Mouse (Mus musculus): ENCODE data around the gene Shld1. TPM values are rescaled to one million over a fixed set of nuclear protein-coding genes. Genes with fewer than 3 reads are reported as not detected.

Shld1 gene
- polyA plus RNA-seq, 1 experiment from 2014 or later: 16.1 TPM

DNA sequence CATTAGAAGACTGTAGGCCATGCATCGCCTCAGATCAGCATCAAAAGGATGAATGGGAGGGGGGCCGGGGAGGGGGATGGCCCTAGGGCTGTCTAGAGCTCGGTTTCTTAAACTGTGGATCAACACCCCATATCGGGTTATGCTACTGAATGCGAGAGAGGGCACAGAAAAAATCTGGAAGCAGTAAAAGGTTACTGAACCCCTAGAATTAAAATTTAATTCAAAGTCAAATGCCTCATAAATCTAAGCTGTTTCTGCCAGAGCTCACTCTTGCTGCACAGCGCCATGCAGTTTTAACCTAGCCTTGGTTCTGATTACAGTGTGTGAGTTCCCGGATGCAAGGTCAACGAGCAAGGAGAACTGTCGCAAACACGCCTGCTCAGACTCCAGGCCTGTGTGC, 34.3 kb upstream of the Shld1 start:
- 18% methylated on average over 10 of the region's 10 CpGs for WGBS
- no peaks in the 10 kb centered on the region for H3K4me1 ChIP-seq (ENCODE audit: control insufficient read depth, insufficient read depth, low read length)
- H3K9ac ChIP-seq (ENCODE audit: low read depth, low read length): no peak overlapping the region
- ATAC-seq (ENCODE audit: low read depth) (peak; percentile 89), DNase-seq (ENCODE audit: low spot score) (peak; percentile 72)
- no peaks in the 10 kb centered on the region for H3K9me3 ChIP-seq (ENCODE audit: control insufficient read depth, low read length)
- no peak overlapping the region for H3K4me3 ChIP-seq (ENCODE audit: low read depth, low read length)
- H3K4me2 ChIP-seq (ENCODE audit: low read depth, low read length): no peak overlapping the region
- H3K27me3 ChIP-seq (replicated peaks; ENCODE audit: control insufficient read depth, insufficient read depth, low read length): no peaks in the 10 kb centered on the region
- H3K27ac ChIP-seq (replicated peaks; ENCODE audit: low read depth, low read length): no peak overlapping the region; the same call in 1 of the 2 replicates
- no peaks in the 10 kb centered on the region for H3K36me3 ChIP-seq (ENCODE audit: control insufficient read depth, insufficient read depth, low read length)

DNA sequence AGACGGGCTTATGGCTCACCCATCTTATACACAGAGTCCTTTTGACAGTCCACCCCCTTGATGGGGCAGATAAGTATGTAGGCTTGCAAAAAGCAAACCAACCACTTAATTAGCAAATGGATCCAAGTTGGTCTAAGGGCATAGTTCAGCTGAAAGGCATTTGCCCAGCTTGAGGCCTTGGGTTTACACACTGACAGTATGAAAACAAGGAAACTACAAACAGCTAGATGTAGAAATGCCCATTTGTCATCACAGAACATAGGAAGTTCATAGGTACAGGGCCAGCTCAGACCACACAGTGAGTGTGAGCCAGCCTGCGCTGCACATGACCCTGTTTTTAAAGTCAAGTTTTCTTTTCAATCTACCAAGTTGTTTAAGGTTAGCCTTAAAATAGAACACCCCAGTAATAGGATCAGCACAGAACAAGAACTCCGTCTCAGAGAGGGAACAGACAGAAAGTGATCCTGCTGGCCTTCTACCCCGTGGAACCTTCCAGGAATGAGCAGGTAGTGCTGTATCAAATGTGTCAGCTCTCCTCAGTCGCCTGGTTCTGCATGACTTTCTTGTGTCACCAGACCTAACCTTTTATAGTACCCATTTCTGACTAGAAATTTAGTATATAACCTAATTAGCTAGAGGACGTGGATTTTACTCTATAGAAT, 31.8 kb upstream of the Shld1 start:
- no peaks in the 10 kb centered on the region for H3K4me1 ChIP-seq (ENCODE audit: control insufficient read depth, insufficient read depth, low read length)
- WGBS: 75% methylated on average over 6 of the region's 6 CpGs
- H3K9ac ChIP-seq (ENCODE audit: low read depth, low read length): no peak overlapping the region
- DNase-seq (ENCODE audit: low spot score) (no peak), ATAC-seq (ENCODE audit: low read depth) (no peak)
- no peaks in the 10 kb centered on the region for H3K9me3 ChIP-seq (ENCODE audit: control insufficient read depth, low read length)
- H3K27me3 ChIP-seq (replicated peaks; ENCODE audit: control insufficient read depth, insufficient read depth, low read length): no peaks in the 10 kb centered on the region
- no peak overlapping the region for H3K4me3 ChIP-seq (ENCODE audit: low read depth, low read length)
- no peak overlapping the region for H3K4me2 ChIP-seq (ENCODE audit: low read depth, low read length)
- H3K36me3 ChIP-seq (ENCODE audit: control insufficient read depth, insufficient read depth, low read length): no peaks in the 10 kb centered on the region
- H3K27ac ChIP-seq (replicated peaks; ENCODE audit: low read depth, low read length): no peak overlapping the region

DNA sequence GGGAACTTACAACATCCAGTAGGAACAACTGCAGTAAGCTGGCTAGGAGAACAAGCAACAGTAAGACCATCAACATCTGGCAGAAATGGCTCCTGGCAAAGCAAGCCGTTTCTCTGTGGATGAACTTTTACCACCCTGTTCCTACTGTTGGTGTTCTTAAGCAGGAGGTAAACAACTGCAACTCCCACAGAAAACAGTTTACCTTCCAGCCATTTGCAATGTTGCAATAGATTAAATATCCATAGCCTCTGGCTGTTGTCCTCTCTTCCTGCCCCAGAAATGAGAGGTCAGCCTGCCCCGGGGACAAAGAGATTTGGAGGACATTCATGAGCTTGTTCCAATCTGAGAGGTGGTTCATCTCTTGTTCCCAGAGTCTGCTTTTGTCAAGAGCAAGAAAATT, 29.5 kb upstream of the Shld1 start:
- WGBS: 41% methylated on average over 2 of the region's 2 CpGs

DNA sequence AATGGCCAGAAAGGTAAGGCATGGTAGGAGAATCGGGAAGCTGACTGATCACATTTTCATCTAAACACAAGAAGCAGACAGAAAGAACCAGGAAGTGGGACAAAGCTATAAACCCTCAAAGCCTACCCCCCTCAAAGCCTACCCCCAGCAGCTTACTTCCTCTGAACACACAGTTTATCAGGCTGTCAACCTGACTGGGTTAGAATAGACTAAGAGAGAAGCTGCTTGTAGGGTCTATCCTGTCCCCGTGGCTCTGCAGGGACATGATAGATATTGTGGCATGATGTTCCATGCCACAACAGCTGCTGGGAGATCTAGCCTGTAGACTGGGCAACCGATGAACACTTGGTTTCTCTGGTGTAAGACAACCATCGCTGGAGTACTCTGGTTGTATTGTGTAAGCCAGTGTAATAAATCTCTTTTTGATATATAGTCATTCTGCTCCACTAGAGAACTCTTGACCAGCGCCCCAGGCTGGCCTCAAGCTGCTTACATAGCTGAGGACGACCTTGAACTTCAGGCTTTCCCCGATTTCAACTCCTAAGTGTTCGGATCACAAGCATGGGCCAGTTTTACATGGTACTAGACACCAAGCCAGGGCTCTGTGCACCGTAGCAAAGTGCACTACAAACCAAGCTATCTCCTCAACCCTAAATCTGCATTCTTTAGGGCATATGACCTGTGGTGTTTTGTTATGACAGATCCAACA, 28.2 kb upstream of the Shld1 start:
- ATAC-seq (ENCODE audit: low read depth) (no peak), DNase-seq (ENCODE audit: low spot score) (no peak)
- Histone ChIP-seq H3K9ac (ENCODE audit: low read depth, low read length) (no peak overlapping the region), H3K9me3 (ENCODE audit: control insufficient read depth, low read length) (no peaks in the 10 kb centered on the region), H3K4me2 (ENCODE audit: low read depth, low read length) (no peak overlapping the region), H3K27me3 (replicated peaks; ENCODE audit: control insufficient read depth, insufficient read depth, low read length) (no peaks in the 10 kb centered on the region), H3K4me1 (ENCODE audit: control insufficient read depth, insufficient read depth, low read length) (no peaks in the 10 kb centered on the region), H3K27ac (replicated peaks; ENCODE audit: low read depth, low read length) (no peak overlapping the region), H3K4me3 (ENCODE audit: low read depth, low read length) (no peak overlapping the region), H3K36me3 (ENCODE audit: control insufficient read depth, insufficient read depth, low read length) (no peaks in the 10 kb centered on the region)
- WGBS: 92% methylated on average over 9 of the region's 9 CpGs

More for the DNA sequence above, 29.5 kb upstream of the Shld1 start:
- H3K36me3 ChIP-seq (ENCODE audit: control insufficient read depth, insufficient read depth, low read length): no peaks in the 10 kb centered on the region
- H3K27me3 ChIP-seq (replicated peaks; ENCODE audit: control insufficient read depth, insufficient read depth, low read length): no peaks in the 10 kb centered on the region
- H3K9me3 ChIP-seq (ENCODE audit: control insufficient read depth, low read length): no peaks in the 10 kb centered on the region
- no peak for ATAC-seq (ENCODE audit: low read depth)
- H3K27ac ChIP-seq (replicated peaks; ENCODE audit: low read depth, low read length): no peak overlapping the region
- no peak overlapping the region for H3K9ac ChIP-seq (ENCODE audit: low read depth, low read length)
- no peaks in the 10 kb centered on the region for H3K4me1 ChIP-seq (ENCODE audit: control insufficient read depth, insufficient read depth, low read length)
- DNase-seq (ENCODE audit: low spot score): no peak
- no peak overlapping the region for H3K4me3 ChIP-seq (ENCODE audit: low read depth, low read length)
- no peak overlapping the region for H3K4me2 ChIP-seq (ENCODE audit: low read depth, low read length)

DNA sequence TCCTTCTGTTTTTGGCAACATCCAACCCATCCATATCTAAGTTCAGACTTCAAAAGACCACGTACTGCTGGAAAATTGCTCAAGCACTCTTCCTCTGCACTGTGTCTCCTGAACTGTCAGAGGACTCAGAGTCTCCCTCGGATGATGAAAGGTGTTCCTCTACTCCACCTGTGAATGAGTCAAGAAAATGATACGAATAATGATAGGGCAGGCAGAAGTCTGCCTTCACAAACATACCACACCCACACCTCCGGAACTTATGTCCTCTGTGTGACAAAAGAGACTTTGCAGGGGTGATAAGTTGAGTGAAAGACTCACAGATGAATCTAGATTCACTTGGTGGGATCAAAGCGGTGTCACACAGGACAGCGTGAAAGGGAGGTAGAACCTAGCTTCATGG, 17.6 kb upstream of the Shld1 start:
- 78% methylated on average over 6 of the region's 6 CpGs for WGBS
- Histone ChIP-seq H3K4me1 (ENCODE audit: control insufficient read depth, insufficient read depth, low read length) (no peaks in the 10 kb centered on the region), H3K36me3 (ENCODE audit: control insufficient read depth, insufficient read depth, low read length) (no peaks in the 10 kb centered on the region), H3K4me2 (ENCODE audit: low read depth, low read length) (no peak overlapping the region), H3K4me3 (ENCODE audit: low read depth, low read length) (no peak overlapping the region), H3K27ac (replicated peaks; ENCODE audit: low read depth, low read length) (no peak overlapping the region), H3K9me3 (ENCODE audit: control insufficient read depth, low read length) (no peaks in the 10 kb centered on the region), H3K9ac (ENCODE audit: low read depth, low read length) (no peak overlapping the region), H3K27me3 (replicated peaks; ENCODE audit: control insufficient read depth, insufficient read depth, low read length) (no peaks in the 10 kb centered on the region)
- DNase-seq (ENCODE audit: low spot score) (no peak), ATAC-seq (ENCODE audit: low read depth) (no peak)

GRCm38 (mm10) chr2:132670290-132670689, 16.4 kb upstream of the Shld1 start:
- Histone ChIP-seq H3K27me3 (replicated peaks; ENCODE audit: control insufficient read depth, insufficient read depth, low read length) (no peaks in the 10 kb centered on the region), H3K4me2 (ENCODE audit: low read depth, low read length) (no peak overlapping the region), H3K4me1 (ENCODE audit: control insufficient read depth, insufficient read depth, low read length) (no peaks in the 10 kb centered on the region), H3K9me3 (ENCODE audit: control insufficient read depth, low read length) (no peaks in the 10 kb centered on the region), H3K4me3 (ENCODE audit: low read depth, low read length) (no peak overlapping the region), H3K36me3 (ENCODE audit: control insufficient read depth, insufficient read depth, low read length) (no peaks in the 10 kb centered on the region), H3K9ac (ENCODE audit: low read depth, low read length) (no peak overlapping the region), H3K27ac (replicated peaks; ENCODE audit: low read depth, low read length) (no peak overlapping the region)
- WGBS: 76% methylated on average over 4 of the region's 4 CpGs
- DNase-seq (ENCODE audit: low spot score) (no peak), ATAC-seq (ENCODE audit: low read depth) (no peak)

GRCm38 (mm10) chr2:132672121-132672520, 14.6 kb upstream of the Shld1 start:
- H3K4me2 ChIP-seq (ENCODE audit: low read depth, low read length): no peak overlapping the region
- no peaks in the 10 kb centered on the region for H3K36me3 ChIP-seq (ENCODE audit: control insufficient read depth, insufficient read depth, low read length)
- no peaks in the 10 kb centered on the region for H3K27me3 ChIP-seq (replicated peaks; ENCODE audit: control insufficient read depth, insufficient read depth, low read length)
- no peak overlapping the region for H3K27ac ChIP-seq (replicated peaks; ENCODE audit: low read depth, low read length)
- no peaks in the 10 kb centered on the region for H3K9me3 ChIP-seq (ENCODE audit: control insufficient read depth, low read length)
- no peak overlapping the region for H3K4me3 ChIP-seq (ENCODE audit: low read depth, low read length)
- DNase-seq (ENCODE audit: low spot score): no peak
- H3K9ac ChIP-seq (ENCODE audit: low read depth, low read length): no peak overlapping the region
- H3K4me1 ChIP-seq (ENCODE audit: control insufficient read depth, insufficient read depth, low read length): no peaks in the 10 kb centered on the region
- ATAC-seq (ENCODE audit: low read depth): no peak
- 90% methylated on average over 3 of the region's 3 CpGs for WGBS

DNA sequence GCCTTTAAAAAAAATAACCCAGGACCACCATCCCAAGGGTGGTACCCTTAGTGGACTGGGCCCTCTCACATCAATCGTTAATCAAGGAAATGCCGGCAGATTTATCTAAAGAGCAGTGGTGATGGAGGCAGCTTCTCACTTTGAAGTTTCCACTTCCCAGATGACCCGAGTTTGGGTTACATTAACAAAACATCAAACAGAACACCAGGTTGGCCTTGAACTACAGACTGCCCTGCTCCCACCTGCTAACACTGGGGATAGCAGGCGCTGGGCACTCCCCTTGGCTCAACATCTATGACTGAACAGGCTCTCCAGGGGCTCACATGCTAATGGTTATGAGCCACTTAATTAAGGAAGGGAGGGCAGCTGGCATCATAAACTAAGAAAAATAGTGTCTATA, 10.6 kb upstream of the Shld1 start:
- Histone ChIP-seq H3K9ac (ENCODE audit: low read depth, low read length) (no peak overlapping the region), H3K27me3 (replicated peaks; ENCODE audit: control insufficient read depth, insufficient read depth, low read length) (no peaks in the 10 kb centered on the region), H3K4me1 (ENCODE audit: control insufficient read depth, insufficient read depth, low read length) (no peaks in the 10 kb centered on the region), H3K9me3 (ENCODE audit: control insufficient read depth, low read length) (peaks cover 4% of the 10 kb centered on the region; the same call in 1 of the 2 replicates), H3K4me2 (ENCODE audit: low read depth, low read length) (no peak overlapping the region), H3K36me3 (ENCODE audit: control insufficient read depth, insufficient read depth, low read length) (no peaks in the 10 kb centered on the region), H3K27ac (replicated peaks; ENCODE audit: low read depth, low read length) (no peak overlapping the region), H3K4me3 (ENCODE audit: low read depth, low read length) (no peak overlapping the region)
- WGBS: 65% methylated on average over 4 of the region's 4 CpGs
- no peak for DNase-seq (ENCODE audit: low spot score)
- ATAC-seq (ENCODE audit: low read depth): no peak

DNA sequence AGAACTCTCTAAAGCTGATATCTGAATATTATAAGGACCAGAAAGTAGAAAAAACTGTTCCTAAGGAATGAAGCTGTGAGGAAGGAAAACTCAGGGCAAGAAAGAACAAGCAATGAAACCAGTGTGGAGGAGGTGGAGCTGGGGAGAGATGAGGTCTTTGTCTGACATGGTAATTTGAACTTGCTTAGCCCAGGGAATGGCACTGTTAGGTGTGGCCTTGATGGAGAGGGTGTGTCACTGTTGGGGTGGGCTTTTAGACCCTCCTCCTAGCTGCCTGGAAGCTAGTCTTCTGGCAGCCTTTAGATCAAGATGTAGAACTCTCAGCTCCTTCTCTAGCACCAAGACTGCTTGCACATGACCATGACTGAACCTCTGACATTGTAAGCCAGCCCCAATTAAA, 1.7 kb upstream of the Shld1 start:
- no peak for DNase-seq (ENCODE audit: low spot score)
- Histone ChIP-seq H3K9me3 (ENCODE audit: control insufficient read depth, low read length) (no peaks in the 10 kb centered on the region), H3K4me3 (ENCODE audit: low read depth, low read length) (no peak overlapping the region), H3K9ac (ENCODE audit: low read depth, low read length) (no peak overlapping the region), H3K27me3 (replicated peaks; ENCODE audit: control insufficient read depth, insufficient read depth, low read length) (no peaks in the 10 kb centered on the region), H3K4me1 (ENCODE audit: control insufficient read depth, insufficient read depth, low read length) (peaks cover 12% of the 10 kb centered on the region; the same call in 1 of the 2 replicates), H3K36me3 (ENCODE audit: control insufficient read depth, insufficient read depth, low read length) (no peaks in the 10 kb centered on the region), H3K27ac (replicated peaks; ENCODE audit: low read depth, low read length) (no peak overlapping the region), H3K4me2 (ENCODE audit: low read depth, low read length) (no peak overlapping the region)
- ATAC-seq (ENCODE audit: low read depth): no peak

Measured in embryonic facial prominence, embryonic 14.5 days (tissue).